Mouse (Mus musculus) liver, adult 2 months (tissue): Measurements from ENCODE around the gene Kdm2a. TPM values are rescaled to one million over a fixed set of nuclear protein-coding genes. Genes with fewer than 3 reads are reported as not detected.

ENCODE experiments used
- DNase-seq: peaks from one replicate; pipeline ENCODE4 v3.0.0-alpha.2; 2011; ENCODE audit warnings: low read depth, low spot score; ENCODE audit errors: extremely low read depth
- H3K27ac ChIP-seq: fragments of 200-500 bp; replicated peaks from 2 replicates; pipeline ENCODE4 v1.5.1; 2012; ENCODE audit warnings: low read depth, mild to moderate bottlenecking, control low read depth, inconsistent platforms, low read length; ENCODE audit not compliant: insufficient read depth
- H3K27me3 ChIP-seq: fragments of 200-500 bp; 2 replicates; pipeline ENCODE4 v1.6.1; 2012; ENCODE audit warnings: mild to moderate bottlenecking, moderate library complexity, low read length, inconsistent platforms; ENCODE audit not compliant: control insufficient read depth, insufficient read depth
- H3K36me3 ChIP-seq: fragments of 200-500 bp; 2 replicates; pipeline ENCODE4 v1.6.1; 2012; ENCODE audit warnings: low read length, inconsistent platforms; ENCODE audit not compliant: control insufficient read depth, insufficient read depth
- H3K4me1 ChIP-seq: fragments of 200-500 bp; 2 replicates; pipeline ENCODE4 v1.6.1; 2011; ENCODE audit warnings: low read length; ENCODE audit not compliant: control insufficient read depth, insufficient read depth
- H3K4me3 ChIP-seq: fragments of 200-500 bp; 2 replicates; pipeline ENCODE4 v1.5.1; 2011; ENCODE audit warnings: low read depth, mild to moderate bottlenecking, control low read depth, low read length, moderate library complexity; ENCODE audit not compliant: insufficient read depth
- H3K79me2 ChIP-seq: fragments of 200-500 bp; 2 replicates; pipeline ENCODE4 v1.6.1; 2012; ENCODE audit warnings: inconsistent platforms, mild to moderate bottlenecking, low read length, moderate library complexity; ENCODE audit not compliant: control insufficient read depth, insufficient read depth
- H3K9ac ChIP-seq: fragments of 200-500 bp; 2 replicates; pipeline ENCODE4 v1.6.1; 2012; ENCODE audit warnings: low read depth, mild to moderate bottlenecking, control low read depth, inconsistent platforms, low read length
- CTCF ChIP-seq: fragments of 200-500 bp; IDR thresholded peaks from 2 replicates; pipeline ENCODE4 v1.5.1; 2011; ENCODE audit warnings: low read depth, low read length, control low read depth
- POLR2A ChIP-seq: fragments of 200-500 bp; IDR thresholded peaks from 2 replicates; pipeline ENCODE4 v1.6.1; 2011; ENCODE audit warnings: low read length, control low read depth; ENCODE audit not compliant: insufficient read depth; ENCODE audit errors: extremely low read depth
- WGBS: fragments of 180-500 bp; shearing (Covaris S2); methylation state at CpG from one replicate; pipeline ENCODE4 v1.1.7; 2018; 5-methylcytosine and 5-hydroxymethylcytosine counted together
- polyA plus RNA-seq: library from polyadenylated mRNA; depleted of rRNA; stranded (reverse); fragments of >200 nt; gene quantifications from 2 replicates; pipeline ENCODE4 v1.2.3, GENCODE M21; 2012
- total RNA-seq: library from RNA; depleted of rRNA; stranded (reverse); fragments of >200 nt; gene quantifications from 2 replicates; pipeline ENCODE4 v1.2.3, GENCODE M21; 2014

Kdm2a gene
- total and polyA plus RNA-seq, 2 experiments: 29.6 to 52.6 TPM

DNA sequence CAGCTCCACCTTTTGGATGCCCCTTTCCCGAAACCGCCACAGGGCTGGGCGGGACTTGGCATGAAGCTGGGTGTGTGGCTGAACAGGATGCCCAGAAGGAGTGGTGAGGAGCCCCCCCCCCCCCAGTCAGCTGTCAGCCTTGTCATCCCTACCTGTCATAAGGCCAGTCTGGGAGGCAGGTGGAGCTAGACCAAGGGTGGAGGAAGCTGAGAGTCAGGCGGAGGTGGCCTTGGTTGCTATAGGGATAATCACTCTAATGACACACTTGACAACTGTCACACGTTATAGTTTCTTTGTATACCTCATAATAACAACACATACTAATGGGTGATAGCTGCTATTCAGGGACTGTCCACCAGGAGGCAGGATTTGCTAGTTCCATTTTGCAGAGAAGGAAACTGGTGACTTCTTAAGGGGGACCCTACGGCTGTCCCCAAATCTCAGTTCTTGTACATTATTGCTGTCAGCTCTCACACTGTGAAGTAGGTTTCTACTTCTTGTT lies 43.1 kb upstream of the Kdm2a start:
- peaks cover 16% of the 10 kb centered on the region for H3K79me2 ChIP-seq
- H3K4me1 ChIP-seq: peaks cover 30% of the 10 kb centered on the region
- peak; percentile 32 for DNase-seq
- 4% methylated on average over 6 of the region's 6 CpGs for WGBS
- H3K27ac ChIP-seq: peak overlapping the region; percentile 89
- no peaks in the 10 kb centered on the region for H3K36me3 ChIP-seq
- no peak overlapping the region for H3K9ac ChIP-seq
- H3K4me3 ChIP-seq: no peak overlapping the region
- TF ChIP-seq CTCF (0 out of 2 replicates have a peak, but pooled peaks have one; percentile 24), POLR2A (no peak)
- no peaks in the 10 kb centered on the region for H3K27me3 ChIP-seq

DNA sequence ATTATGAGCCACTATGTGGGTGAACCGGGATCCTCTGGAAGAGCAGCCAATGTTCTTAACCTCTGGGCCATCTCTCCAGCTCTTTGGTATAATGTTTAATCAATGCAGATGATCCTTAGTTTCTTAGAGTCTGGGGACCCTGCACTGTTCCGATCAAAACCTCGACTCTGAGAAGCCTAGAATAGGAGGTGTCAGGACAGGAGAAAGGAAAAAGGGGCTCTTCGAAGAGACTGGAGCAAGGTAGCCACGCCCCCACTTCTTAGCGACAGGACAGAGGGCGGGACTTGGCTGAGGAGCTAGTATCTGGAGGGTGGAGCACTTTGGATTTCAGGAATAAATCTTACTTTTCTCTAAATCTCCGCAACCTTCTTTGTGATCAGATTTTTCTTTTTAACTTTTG lies 42.1 kb upstream of the Kdm2a start:
- WGBS: 2% methylated on average over 8 of the region's 8 CpGs
- Histone ChIP-seq H3K9ac (0 out of 2 replicates have a peak overlapping the region, but pooled peaks have one; percentile 11), H3K36me3 (no peaks in the 10 kb centered on the region), H3K4me3 (no peak overlapping the region; the same call in 1 of the 2 replicates), H3K4me1 (peaks cover 31% of the 10 kb centered on the region), H3K27ac (peak overlapping the region; percentile 89), H3K79me2 (peaks cover 24% of the 10 kb centered on the region), H3K27me3 (no peaks in the 10 kb centered on the region)
- TF ChIP-seq CTCF (no peak), POLR2A (no peak)
- peak; percentile 83 for DNase-seq

DNA sequence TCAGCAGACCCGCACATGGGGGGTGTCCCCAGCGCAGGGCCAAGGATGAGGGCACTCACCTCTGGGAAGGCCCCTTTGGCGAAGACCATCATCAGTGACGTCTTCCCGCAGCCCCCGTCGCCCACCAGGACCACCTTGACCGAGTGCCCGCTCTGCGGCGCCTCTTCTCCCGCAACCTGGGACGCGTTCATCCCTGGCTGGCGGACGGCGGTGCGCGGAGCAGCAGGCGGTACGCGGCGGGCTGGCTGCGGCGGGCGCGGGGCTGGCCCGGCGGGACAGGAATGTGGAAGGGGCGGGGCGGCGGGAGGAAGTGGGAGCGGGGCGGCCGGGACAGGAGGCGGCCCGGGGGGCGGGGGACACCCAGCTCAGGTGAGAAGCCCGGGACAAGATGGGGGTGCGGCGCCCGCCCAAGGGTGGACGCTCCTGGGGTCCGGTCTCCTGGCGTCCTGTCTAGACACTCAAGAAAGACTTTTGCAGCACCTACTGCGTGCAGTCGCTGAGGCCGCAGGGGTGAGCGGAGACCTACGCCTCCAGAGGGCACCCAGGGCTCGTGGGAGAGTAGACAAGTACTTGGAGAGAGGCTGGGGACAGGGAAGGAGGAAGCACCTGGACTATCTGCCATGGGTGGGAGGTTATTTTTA lies 41.2 kb upstream of the Kdm2a start, which contains the start of gene Rhod:
Rhod (minus strand) TSS at position 272 of the 641 bp plus-strand sequence.
- no peaks in the 10 kb centered on the region for H3K36me3 ChIP-seq
- peaks cover 31% of the 10 kb centered on the region for H3K4me1 ChIP-seq
- 0 out of 2 replicates have a peak, but pooled peaks have one; percentile 57 for TF ChIP-seq POLR2A
- TF ChIP-seq CTCF: no peak; the same call in 1 of the 2 replicates
- peak within 1 kb of the TSS; percentile 92 for H3K9ac ChIP-seq
- peak within 1 kb of the TSS; percentile 96 for H3K27ac ChIP-seq
- WGBS: under 1% methylated on average over 50 of the region's 51 CpGs
- H3K79me2 ChIP-seq: peaks cover 28% of the 10 kb centered on the region
- H3K27me3 ChIP-seq: no peaks in the 10 kb centered on the region
- peak; percentile 51 for DNase-seq
- peak within 1 kb of the TSS; percentile 84 for H3K4me3 ChIP-seq

DNA sequence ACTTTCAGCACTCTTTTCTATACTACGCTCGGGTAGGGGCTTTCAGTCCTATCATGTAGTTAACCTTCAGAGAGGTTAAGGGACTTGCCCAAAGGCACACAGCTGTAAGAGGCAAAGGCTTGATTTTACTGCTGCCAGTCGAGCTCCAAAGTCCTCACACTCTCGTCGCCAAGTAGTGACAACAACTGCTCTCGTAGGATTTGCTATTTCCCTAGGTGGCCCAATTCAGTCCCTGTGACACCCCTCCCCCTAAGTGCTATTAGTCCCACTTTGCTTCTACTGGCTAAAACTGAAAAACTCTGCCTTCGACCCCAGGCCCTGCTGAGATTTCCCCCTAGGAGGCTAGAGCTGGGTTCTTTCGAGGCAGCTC lies 40.7 kb upstream of the Kdm2a start:
- Histone ChIP-seq H3K36me3 (no peaks in the 10 kb centered on the region), H3K27me3 (no peaks in the 10 kb centered on the region), H3K4me1 (peaks cover 31% of the 10 kb centered on the region), H3K79me2 (peaks cover 28% of the 10 kb centered on the region), H3K27ac (peak overlapping the region; percentile 96), H3K9ac (peak overlapping the region; percentile 92), H3K4me3 (peak overlapping the region; percentile 84)
- 3% methylated on average over 8 of the region's 8 CpGs for WGBS
- no peak for TF ChIP-seq CTCF
- no peak for TF ChIP-seq POLR2A
- peak; percentile 95 for DNase-seq

DNA sequence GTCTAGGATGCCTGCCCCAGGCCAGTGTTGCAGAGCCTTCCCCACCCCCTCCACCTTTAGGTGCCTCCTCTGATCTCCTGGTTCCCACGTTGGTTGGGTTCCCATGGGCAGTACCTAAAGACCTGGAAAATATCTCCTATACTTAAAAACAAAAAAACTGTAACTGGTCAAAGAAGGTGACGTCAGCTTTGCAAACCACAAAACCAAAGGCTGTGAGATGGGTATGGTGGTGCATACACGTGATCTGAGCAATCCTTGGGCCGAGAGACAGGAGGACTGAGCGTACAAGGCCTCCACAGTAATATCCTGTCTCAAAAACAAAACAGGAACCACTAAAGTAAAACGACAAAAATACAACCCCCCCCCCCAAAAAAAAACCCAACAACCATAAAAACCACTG lies 39.8 kb upstream of the Kdm2a start:
- Histone ChIP-seq H3K4me3 (peak overlapping the region; percentile 84; the same call in 1 of the 2 replicates), H3K79me2 (peaks cover 28% of the 10 kb centered on the region), H3K27me3 (no peaks in the 10 kb centered on the region), H3K4me1 (peaks cover 31% of the 10 kb centered on the region), H3K27ac (peak overlapping the region; percentile 96), H3K36me3 (no peaks in the 10 kb centered on the region; the same call in none of the 2 replicates), H3K9ac (peak overlapping the region; percentile 92; the same call in 1 of the 2 replicates)
- TF ChIP-seq POLR2A (no peak), CTCF (no peak)
- no peak for DNase-seq
- 35% methylated on average over 6 of the region's 6 CpGs for WGBS

DNA sequence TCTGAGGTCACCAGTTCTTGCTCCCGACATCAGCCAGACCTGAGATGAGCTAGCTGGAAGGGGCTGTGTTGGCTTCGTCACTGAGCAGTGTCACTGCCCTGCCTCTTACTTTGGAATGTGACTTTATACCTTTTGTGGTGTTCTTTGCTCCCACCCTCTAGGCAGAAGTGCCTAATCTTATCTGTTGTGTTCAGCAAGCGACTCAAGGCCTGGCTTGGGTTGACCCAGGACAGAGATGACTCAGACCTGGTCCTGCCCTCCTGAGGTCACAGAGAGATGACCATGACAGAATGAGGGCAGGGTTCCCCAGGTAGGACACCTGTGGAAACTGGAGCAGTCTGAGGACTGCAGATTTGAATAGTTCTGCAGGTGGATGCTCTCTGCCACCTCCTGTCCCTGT lies 38.2 kb upstream of the Kdm2a start:
- peak; percentile 51 for DNase-seq
- Histone ChIP-seq H3K4me1 (peaks cover 27% of the 10 kb centered on the region), H3K4me3 (no peak overlapping the region), H3K27ac (no peak overlapping the region), H3K9ac (no peak overlapping the region), H3K36me3 (peaks cover 4% of the 10 kb centered on the region), H3K79me2 (peaks cover 28% of the 10 kb centered on the region), H3K27me3 (no peaks in the 10 kb centered on the region)
- TF ChIP-seq POLR2A (no peak), CTCF (no peak)
- 60% methylated on average over 3 of the region's 3 CpGs for whole genome bisulfite sequencing
